Mouse (Mus musculus) heart, postnatal 0 days (tissue): ENCODE results near the gene Gpsm2.

Experiments
- CTCF ChIP-seq: IDR thresholded peaks from 2 replicates; pipeline ENCODE4 v1.5.1; 2016; ENCODE audit warnings: antibody characterized with exemption, control low read depth, low read depth
- EP300 ChIP-seq: IDR thresholded peaks from 2 replicates; pipeline ENCODE4 v1.6.1; 2016; ENCODE audit warnings: antibody characterized with exemption, low read depth

DNA sequence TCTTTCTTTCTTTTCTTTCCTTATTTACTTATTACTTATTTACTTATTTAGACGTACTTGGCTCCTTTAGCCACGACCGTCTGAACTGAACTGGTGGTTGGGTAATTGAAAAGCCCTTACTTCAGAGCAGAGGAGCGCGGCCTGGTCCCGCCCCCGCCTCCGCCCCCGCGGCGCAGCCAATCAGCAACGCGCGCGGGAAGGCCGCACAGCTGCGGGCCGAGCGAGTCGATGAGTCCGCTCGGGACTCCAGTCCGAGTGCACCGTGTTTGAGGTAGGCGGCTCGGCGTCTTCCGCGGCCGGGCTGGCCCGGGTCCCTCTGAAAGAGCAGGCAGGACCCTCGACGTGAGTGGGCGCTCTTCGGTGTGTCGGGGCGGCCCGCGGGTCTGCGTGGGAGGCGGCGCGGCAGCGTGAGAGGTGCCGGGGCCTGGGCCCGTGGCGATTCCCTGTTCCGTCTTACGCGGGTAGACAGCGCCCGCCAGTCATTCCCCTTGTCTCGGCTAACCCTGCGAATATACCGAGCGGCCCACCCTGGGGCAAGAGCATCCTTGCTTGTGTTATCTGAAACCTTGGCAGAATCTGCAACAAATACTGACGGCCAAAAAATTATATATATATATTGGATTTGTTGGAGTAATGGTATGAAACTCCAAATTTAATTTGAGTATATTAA, 68.3 kb downstream of the Gpsm2 start, which contains the start of gene Clcc1:
- TF ChIP-seq CTCF (no peak), EP300 (0 out of 2 replicates have a peak, but pooled peaks have one; percentile 32)
